Mouse (Mus musculus): ENCODE data around the gene Qrfpr.

DNA sequence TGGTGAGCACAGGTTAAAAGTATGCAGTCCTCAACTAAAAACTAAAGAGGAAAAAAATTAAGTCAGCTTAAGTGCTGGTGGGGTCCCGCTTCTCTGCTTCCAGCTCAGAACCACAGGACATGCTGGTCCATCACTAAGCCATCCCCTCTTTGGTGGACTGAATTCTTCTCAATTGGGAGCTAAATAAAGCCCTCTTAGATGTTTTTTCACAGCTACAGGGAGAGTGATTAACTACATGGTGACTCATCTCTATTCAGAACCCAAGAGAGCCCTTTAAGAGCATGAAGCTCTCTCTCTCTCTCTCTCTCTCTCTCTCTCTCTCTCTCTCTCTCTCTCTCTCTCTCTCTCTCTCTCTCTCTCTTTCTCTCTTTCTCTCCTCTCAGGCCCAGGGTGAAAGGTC is 50.8 kb downstream of the Qrfpr start:
- TF ChIP-seq CTCF (IDR thresholded peaks at IDR 0.05; ENCODE audit: low read depth, low read length) (no peak), POLR2A (IDR thresholded peaks at IDR 0.05; ENCODE audit: borderline replicate concordance, low read depth, low read length) (no peak)

All from bone marrow macrophage, adult 2 months (primary cell).